Mouse (Mus musculus): ENCODE results near the gene Nfu1. TPM values are rescaled to one million over a fixed set of nuclear protein-coding genes. Genes with fewer than 3 reads are reported as not detected.

The Nfu1 gene
- total RNA-seq (2012; rRNA removed) (85.7 and 111 TPM in 2 replicates), polyA plus RNA-seq (2012; ENCODE audit: insufficient read depth in 1 of 2, insufficient read length in 2 of 2, low read depth in 1 of 2, low replicate concordance in 2 of 2, missing spikeins in 1 of 2) (100 to 1,000 TPM in 1 of 2 experiments, not detected in 1; 123 TPM)

DNA sequence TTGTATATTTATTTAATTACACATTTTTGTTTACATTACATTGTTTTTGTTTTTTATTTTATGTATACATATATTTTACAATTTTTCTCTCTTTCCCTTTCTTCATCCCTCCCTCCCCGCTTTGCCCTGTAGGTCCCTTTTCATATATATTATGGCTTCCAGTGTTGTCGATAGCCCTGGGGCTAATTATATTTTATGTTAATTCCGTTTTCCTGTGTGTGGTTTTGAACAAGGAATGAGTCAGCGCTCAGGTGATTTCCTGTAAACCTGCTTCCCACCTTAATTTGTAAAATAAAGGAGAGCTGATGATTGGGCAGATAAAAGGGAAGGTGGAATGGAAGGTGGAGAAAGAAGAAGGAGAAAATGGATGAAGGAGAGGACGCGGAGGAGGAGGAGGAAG, at the start of gene Nfu1:
Nfu1 (plus strand) TSS at position 350 of the 400 bp plus-strand sequence.
- peak within 1 kb of the TSS; percentile 85 for H3K4me3 ChIP-seq (ENCODE audit: control insufficient read depth in 1 of 2, insufficient read depth in 1 of 2, low read depth in 2 of 2, low read length in 2 of 2)
- peaks cover 0 to 17% of the 10 kb centered on the region in 2 experiments for H3K36me3 ChIP-seq (ENCODE audit: control insufficient read depth in 1 of 2, insufficient read depth in 2 of 2, low read length in 2 of 2)
- H3K27ac ChIP-seq (ENCODE audit: control insufficient read depth, low read depth, low read length): peak within 1 kb of the TSS; percentile 97
- H3K9ac ChIP-seq (ENCODE audit: control insufficient read depth, low read depth, low read length, poor library complexity, severe bottlenecking): peak within 1 kb of the TSS; percentile 97
- DNase-seq (ENCODE audit: low read depth, low spot score): peak; percentile 44
- H3K9me3 ChIP-seq (replicated peaks; ENCODE audit: insufficient read depth, low read length): no peaks in the 10 kb centered on the region
- H3K27me3 ChIP-seq (ENCODE audit: control insufficient read depth in 1 of 2, insufficient read depth in 2 of 2, low read length in 2 of 2): no peaks in the 10 kb centered on the region
- TF ChIP-seq NRF1 (IDR thresholded peaks at IDR 0.05; ENCODE audit: insufficient read depth, low read depth, low read length, poor library complexity, severe bottlenecking) (no peak), RAD21 (IDR thresholded peaks at IDR 0.05; ENCODE audit: low read depth, low read length) (no peak), ZKSCAN1 (IDR thresholded peaks at IDR 0.05; ENCODE audit: low read depth, low read length) (no peak), TAL1 (IDR thresholded peaks at IDR 0.05; ENCODE audit: low read length) (no peak), SIN3A (IDR thresholded peaks at IDR 0.05; ENCODE audit: low read length) (no peak), SMC3 (IDR thresholded peaks at IDR 0.05; ENCODE audit: low read depth, low read length) (no peak), CTCF (IDR thresholded peaks at IDR 0.05 in 2 of 3, conservative IDR thresholded peaks at IDR 0.05 in 1 of 3; ENCODE audit: control insufficient read depth in 1 of 3, insufficient read depth in 1 of 3, low read depth in 2 of 3, low read length in 3 of 3, poor library complexity in 1 of 3, severe bottlenecking in 1 of 3) (no peak), TBP (IDR thresholded peaks at IDR 0.05; ENCODE audit: low read depth, low read length) (no peak), ZMIZ1 (IDR thresholded peaks at IDR 0.05; ENCODE audit: low read depth, low read length) (no peak), ETS1 (IDR thresholded peaks at IDR 0.05; ENCODE audit: low read depth, low read length) (peak; percentile 67), RCOR1 (IDR thresholded peaks at IDR 0.05; ENCODE audit: low read depth, low read length) (no peak), CHD1 (IDR thresholded peaks at IDR 0.05; ENCODE audit: low read depth, low read length) (peak; percentile 61; the same call in 1 of the 2 replicates), TCF12 (IDR thresholded peaks at IDR 0.05; ENCODE audit: low read depth, low read length) (0 out of 2 replicates have a peak, but pooled peaks have one; percentile 20), HCFC1 (IDR thresholded peaks at IDR 0.05; ENCODE audit: low read depth, low read length) (no peak), ZC3H11A (IDR thresholded peaks at IDR 0.05; ENCODE audit: low read depth, low read length) (no peak), BHLHE40 (IDR thresholded peaks at IDR 0.05; ENCODE audit: borderline replicate concordance, low read depth, low read length) (peak; percentile 39; the same call in 1 of the 2 replicates), USF1 (IDR thresholded peaks at IDR 0.05; ENCODE audit: low read depth, low read length) (no peak), POLR2A (IDR thresholded peaks at IDR 0.05; ENCODE audit: control insufficient read depth in 1 of 2, insufficient read depth in 1 of 2, low read depth in 1 of 2, low read length in 2 of 2, poor library complexity in 1 of 2) (no peak), MAZ (IDR thresholded peaks at IDR 0.05; ENCODE audit: low read depth, low read length) (no peak), EP300 (IDR thresholded peaks at IDR 0.05; ENCODE audit: low read depth in 1 of 2, low read length in 2 of 2) (peak in 1 of 2 experiments; percentile 27; a peak in 1 of 4 replicates), NELFE (IDR thresholded peaks at IDR 0.05; ENCODE audit: low read depth, low read length) (no peak), ELF1 (IDR thresholded peaks at IDR 0.05; ENCODE audit: low read depth, low read length) (no peak), POLR2AphosphoS5 (IDR thresholded peaks at IDR 0.05; ENCODE audit: borderline replicate concordance, low read depth, low read length) (no peak), MYC (IDR thresholded peaks at IDR 0.05; ENCODE audit: low read depth, low read length) (no peak)
- peaks cover 5 to 20% of the 10 kb centered on the region in 2 experiments; a peak in 3 of 4 replicates for H3K4me1 ChIP-seq (ENCODE audit: control insufficient read depth in 1 of 2, insufficient read depth in 2 of 2, low read length in 2 of 2)
- H3K79me2 ChIP-seq (ENCODE audit: control insufficient read depth, insufficient read depth, low read length, poor library complexity): peaks cover 5% of the 10 kb centered on the region; the same call in 1 of the 2 replicates

All from MEL (cell line).